Mouse (Mus musculus): Measurements from ENCODE around the gene Snx22. TPM values are rescaled to one million over a fixed set of nuclear protein-coding genes. Genes with fewer than 3 reads are reported as not detected.

Snx22 gene
- polyA plus RNA-seq, 1 experiment from 2014 or later: 4.0 TPM

DNA sequence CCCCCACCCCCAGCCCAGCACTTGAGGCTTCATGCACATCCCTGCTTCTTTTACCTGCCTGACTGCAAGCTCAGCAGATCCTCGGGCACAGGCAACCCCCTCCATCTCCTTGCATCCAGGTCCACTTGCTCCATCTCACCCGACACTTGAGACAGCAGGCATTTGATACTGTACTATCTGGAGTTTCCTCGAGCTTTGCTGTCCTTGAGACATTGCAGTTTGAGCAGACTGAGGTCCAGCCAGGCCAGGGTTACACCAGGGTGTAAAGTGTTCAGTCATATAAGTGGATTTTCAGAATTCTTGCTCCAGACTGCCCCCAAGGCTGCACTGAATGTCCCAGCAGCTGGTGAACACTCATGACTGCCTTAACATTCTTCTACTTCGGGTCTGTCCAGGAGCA is 27.2 kb downstream of the Snx22 start:
- Histone ChIP-seq H3K36me3 (replicated peaks) (peaks cover 24% of the 10 kb centered on the region), H3K27ac (no peak overlapping the region), H3K27me3 (no peaks in the 10 kb centered on the region), H3K4me2 (no peak overlapping the region), H3K4me3 (replicated peaks) (no peak overlapping the region), H3K4me1 (no peaks in the 10 kb centered on the region), H3K9ac (no peak overlapping the region), H3K9me3 (no peaks in the 10 kb centered on the region)
- ATAC-seq (ENCODE audit: low FRiP score): no peak
- WGBS: 90% methylated on average over 4 of the region's 4 CpGs

DNA sequence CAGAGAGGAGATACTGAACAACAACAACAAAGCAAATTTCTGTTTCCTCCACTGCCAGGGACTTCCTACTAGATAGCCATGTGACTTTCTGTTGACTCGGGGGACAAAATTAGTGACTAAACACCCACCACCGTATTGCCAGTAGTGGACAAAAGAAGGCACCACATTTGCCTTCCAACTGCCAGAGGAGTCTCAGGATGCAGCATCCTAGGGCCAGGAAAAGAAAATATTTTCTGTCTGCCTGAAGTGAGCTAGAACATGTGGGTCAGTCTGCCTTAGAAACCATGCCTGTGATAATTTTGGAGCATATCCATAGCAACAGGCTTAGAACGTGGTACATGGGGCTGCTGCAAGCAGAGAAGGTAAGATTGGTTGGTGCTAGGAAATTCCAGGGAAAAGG is 28.7 kb downstream of the Snx22 start:
- H3K27ac ChIP-seq: no peak overlapping the region
- no peak overlapping the region for H3K4me3 ChIP-seq (replicated peaks)
- peaks cover 24% of the 10 kb centered on the region for H3K36me3 ChIP-seq (replicated peaks)
- H3K4me1 ChIP-seq: no peaks in the 10 kb centered on the region
- H3K9me3 ChIP-seq: no peaks in the 10 kb centered on the region
- H3K9ac ChIP-seq: no peak overlapping the region
- no peak overlapping the region for H3K4me2 ChIP-seq
- ATAC-seq (ENCODE audit: low FRiP score): no peak
- 87% methylated on average over 3 of the region's 3 CpGs for WGBS
- H3K27me3 ChIP-seq: no peaks in the 10 kb centered on the region

DNA sequence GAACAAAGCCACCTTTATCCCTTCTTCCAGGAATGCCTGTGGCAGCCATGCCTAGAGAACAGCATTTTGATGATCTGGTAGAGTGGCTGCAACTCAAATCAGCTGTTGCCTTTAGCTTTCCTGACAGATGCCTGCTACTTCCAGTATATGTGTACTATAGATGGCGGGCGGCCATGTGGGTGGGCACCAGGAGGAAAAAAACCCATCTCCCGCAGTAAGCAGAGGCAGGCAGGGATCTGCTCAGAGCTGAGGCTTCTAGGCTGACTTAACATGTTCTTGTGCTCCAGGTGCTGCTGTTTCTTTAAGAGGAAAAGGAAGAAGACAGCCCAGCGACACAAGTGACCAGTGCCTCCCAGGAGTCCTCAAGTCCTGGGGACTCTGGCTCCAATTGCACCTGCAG is 30.2 kb downstream of the Snx22 start:
- Histone ChIP-seq H3K4me1 (no peaks in the 10 kb centered on the region), H3K4me3 (replicated peaks) (no peak overlapping the region), H3K27ac (no peak overlapping the region), H3K9me3 (no peaks in the 10 kb centered on the region), H3K36me3 (replicated peaks) (peaks cover 24% of the 10 kb centered on the region), H3K27me3 (no peaks in the 10 kb centered on the region), H3K9ac (no peak overlapping the region), H3K4me2 (no peak overlapping the region)
- WGBS: 85% methylated on average over 4 of the region's 4 CpGs
- ATAC-seq (ENCODE audit: low FRiP score): no peak

DNA sequence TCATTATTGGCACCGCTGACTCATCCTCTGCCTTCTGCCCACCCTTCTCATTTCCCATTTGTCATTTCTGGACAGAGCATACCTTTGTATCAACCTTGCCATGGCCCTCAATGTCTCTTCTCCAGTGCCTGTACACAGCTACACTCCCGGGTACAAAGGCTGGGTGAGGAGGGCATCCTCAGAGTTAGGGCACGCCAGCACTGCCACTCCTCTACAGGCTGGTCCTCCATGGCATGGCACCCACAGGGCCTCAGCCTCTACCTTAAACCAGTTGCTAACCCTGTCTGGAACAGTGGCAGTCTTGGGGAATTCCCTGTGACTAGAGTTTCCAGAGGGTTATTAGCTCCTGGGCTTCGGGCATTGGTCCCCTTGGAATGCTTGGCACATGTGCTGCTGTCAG is 30.9 kb downstream of the Snx22 start:
- Histone ChIP-seq H3K9ac (no peak overlapping the region), H3K4me3 (replicated peaks) (no peak overlapping the region), H3K36me3 (replicated peaks) (peaks cover 24% of the 10 kb centered on the region), H3K4me2 (no peak overlapping the region), H3K9me3 (no peaks in the 10 kb centered on the region), H3K27me3 (no peaks in the 10 kb centered on the region), H3K27ac (no peak overlapping the region), H3K4me1 (no peaks in the 10 kb centered on the region)
- ATAC-seq (ENCODE audit: low FRiP score): no peak
- 94% methylated on average over 4 of the region's 4 CpGs for WGBS

DNA sequence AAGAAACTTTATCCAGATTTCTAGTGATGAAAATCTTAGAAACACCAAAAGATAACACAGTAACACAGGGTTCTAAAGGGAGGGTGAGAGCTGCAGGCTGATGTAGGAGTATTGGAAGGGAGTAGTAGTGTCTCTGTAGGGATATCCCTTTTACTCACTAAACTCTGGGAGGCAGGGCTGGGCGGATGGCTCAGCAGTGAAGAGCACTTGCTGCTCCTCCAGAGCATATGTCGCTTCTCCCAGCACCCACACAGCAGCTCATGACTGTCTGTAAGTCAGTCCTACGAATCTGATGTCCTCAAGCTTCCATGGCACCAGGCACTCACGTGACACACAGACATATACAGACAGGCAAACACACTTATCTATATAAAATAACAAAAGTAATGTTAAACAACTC is 31.4 kb downstream of the Snx22 start:
- 90% methylated on average over 4 of the region's 4 CpGs for WGBS
- no peak overlapping the region for H3K27ac ChIP-seq

DNA sequence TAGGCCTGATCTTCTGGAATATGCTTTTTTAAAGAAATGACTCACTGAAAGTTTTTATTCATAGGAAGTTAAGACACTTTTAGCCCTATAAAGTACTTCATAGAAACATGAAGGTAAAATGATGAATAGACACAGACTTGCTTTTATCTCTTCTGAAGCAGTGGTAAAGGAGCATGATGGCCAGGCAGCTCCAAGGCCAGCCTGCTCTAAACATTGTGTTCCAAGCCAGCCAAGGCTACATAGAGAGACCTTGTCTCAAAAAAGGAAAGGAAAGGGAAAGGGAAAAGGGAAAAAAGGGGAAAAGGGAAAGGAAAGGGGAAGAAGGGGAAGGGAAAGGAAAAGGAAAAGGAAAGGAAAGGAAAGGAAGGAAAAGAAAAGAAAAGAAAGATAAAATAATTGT is 48.9 kb downstream of the Snx22 start:
- no peak overlapping the region for H3K27ac ChIP-seq
- H3K4me3 ChIP-seq (replicated peaks): no peak overlapping the region
- H3K4me1 ChIP-seq: no peaks in the 10 kb centered on the region
- no peak overlapping the region for H3K4me2 ChIP-seq
- H3K27me3 ChIP-seq: no peaks in the 10 kb centered on the region
- H3K9me3 ChIP-seq: no peaks in the 10 kb centered on the region
- H3K9ac ChIP-seq: no peak overlapping the region
- ATAC-seq (ENCODE audit: low FRiP score): no peak
- H3K36me3 ChIP-seq (replicated peaks): peaks cover 15% of the 10 kb centered on the region; the same call in 1 of the 2 replicates

More for the DNA sequence above, 31.4 kb downstream of the Snx22 start:
- no peaks in the 10 kb centered on the region for H3K4me1 ChIP-seq
- no peak overlapping the region for H3K4me2 ChIP-seq
- H3K4me3 ChIP-seq (replicated peaks): no peak overlapping the region
- H3K27me3 ChIP-seq: no peaks in the 10 kb centered on the region
- no peak overlapping the region for H3K9ac ChIP-seq
- peaks cover 27% of the 10 kb centered on the region for H3K36me3 ChIP-seq (replicated peaks)
- ATAC-seq (ENCODE audit: low FRiP score): no peak
- H3K9me3 ChIP-seq: no peaks in the 10 kb centered on the region

Other genes starting within 250 kb of the Snx22 start
- 11.1 and 13.1 TPM in 2 replicates for gene Zfp609, start 242.2 kb downstream of the Snx22 start, polyA plus RNA-seq (2016; fragmentation: Nextera tagmentation; extraction: Ambion mirVana)
- 224 and 226 TPM in 2 replicates for gene Pclaf, start 179.5 kb downstream of the Snx22 start, polyA plus RNA-seq (2016; fragmentation: Nextera tagmentation; extraction: Ambion mirVana)
- gene Trip4, start 160.9 kb downstream of the Snx22 start, polyA plus RNA-seq (2016; fragmentation: Nextera tagmentation; extraction: Ambion mirVana): 32.8 and 36.3 TPM in 2 replicates
- gene Csnk1g1, start 160.8 kb downstream of the Snx22 start, polyA plus RNA-seq (2016; fragmentation: Nextera tagmentation; extraction: Ambion mirVana): 24.8 and 25.8 TPM in 2 replicates
- gene Ppib, start 9.5 kb downstream of the Snx22 start, polyA plus RNA-seq (2016; fragmentation: Nextera tagmentation; extraction: Ambion mirVana): 339 and 361 TPM in 2 replicates
- 130 and 135 TPM in 2 replicates for gene Snx1, start 56.9 kb upstream of the Snx22 start, polyA plus RNA-seq (2016; fragmentation: Nextera tagmentation; extraction: Ambion mirVana)
- 122 and 139 TPM in 2 replicates for gene Ciao2a, start 56.9 kb upstream of the Snx22 start, polyA plus RNA-seq (2016; fragmentation: Nextera tagmentation; extraction: Ambion mirVana)
- gene Dapk2, start 88.5 kb upstream of the Snx22 start, polyA plus RNA-seq (2016; fragmentation: Nextera tagmentation; extraction: Ambion mirVana): 6.2 and 6.9 TPM in 2 replicates